Mouse (Mus musculus): ENCODE results near the gene Lrwd1.

DNA sequence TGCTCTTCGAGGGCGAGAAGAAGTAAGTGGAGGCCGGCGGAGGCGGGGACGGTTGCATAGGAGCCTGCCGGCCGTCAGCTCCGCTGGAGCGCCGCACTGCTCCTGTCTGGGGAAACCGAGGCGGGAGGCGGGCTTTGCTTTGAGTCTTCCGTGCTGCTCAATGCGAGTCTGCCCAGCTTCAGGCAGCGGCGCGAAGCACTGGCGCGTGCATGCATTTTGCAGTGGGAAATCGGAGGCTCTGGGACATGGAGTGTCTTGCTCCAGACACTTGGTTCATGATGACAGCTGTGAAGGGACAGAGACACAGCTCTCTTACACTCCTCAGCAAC is 19.1 kb downstream of the Lrwd1 start:
- TF ChIP-seq CTCF (IDR thresholded peaks at IDR 0.05; ENCODE audit: borderline replicate concordance, insufficient read depth, low read length) (no peak), POLR2A (IDR thresholded peaks at IDR 0.05; ENCODE audit: low read depth, low read length) (no peak)

Measured in embryonic fibroblast, embryonic 13.5 days (primary cell).